Mouse (Mus musculus) hindbrain, postnatal 0 days (tissue): Measurements from ENCODE around the gene St6galnac1. TPM values are rescaled to one million over a fixed set of nuclear protein-coding genes. Genes with fewer than 3 reads are reported as not detected.

Experiments used
- ATAC-seq: fragments of 200-750 bp; cut with Nextera tagmentation; 2 replicates; pipeline ENCODE4 v1.8.0; 2017; ENCODE audit warnings: mild to moderate bottlenecking, moderate TSS enrichment, moderate library complexity
- DNase-seq: peaks from one replicate; pipeline ENCODE4 v3.0.0-alpha.2; 2015; ENCODE audit warnings: low spot score
- H3K27ac ChIP-seq: fragments of 300-500 bp; sonication (generic); 2 replicates; pipeline ENCODE4 v1.5.1; 2014; ENCODE audit warnings: mild to moderate bottlenecking
- H3K27me3 ChIP-seq: fragments of 300-500 bp; sonication (generic); 2 replicates; pipeline ENCODE4 v1.6.1; 2014; ENCODE audit warnings: low read length, mixed read lengths; ENCODE audit not compliant: insufficient read depth
- H3K36me3 ChIP-seq: fragments of 300-500 bp; sonication (generic); 2 replicates; pipeline ENCODE4 v1.6.1; 2014; ENCODE audit warnings: low read length, mixed read lengths; ENCODE audit not compliant: insufficient read depth
- H3K4me1 ChIP-seq: fragments of 300-500 bp; sonication (generic); 2 replicates; pipeline ENCODE4 v1.6.1; 2014; ENCODE audit warnings: antibody characterized with exemption, low read length, mixed read lengths; ENCODE audit not compliant: insufficient read depth
- H3K4me2 ChIP-seq: fragments of 300-500 bp; sonication (generic); 2 replicates; pipeline ENCODE4 v1.6.1; 2014; ENCODE audit warnings: low read depth, mild to moderate bottlenecking, low read length, moderate library complexity, mixed read lengths
- H3K4me3 ChIP-seq: fragments of 300-500 bp; sonication (generic); 2 replicates; pipeline ENCODE4 v1.5.1; 2014; ENCODE audit warnings: low read length
- H3K9ac ChIP-seq: fragments of 300-500 bp; sonication (generic); replicated peaks from 2 replicates; pipeline ENCODE4 v1.6.1; 2014; ENCODE audit warnings: mild to moderate bottlenecking, low read length, moderate library complexity, mixed read lengths
- H3K9me3 ChIP-seq: fragments of 300-500 bp; sonication (generic); 2 replicates; pipeline ENCODE4 v1.6.1; 2016; ENCODE audit warnings: low read length, mixed read lengths
- CTCF ChIP-seq: IDR thresholded peaks from 2 replicates; pipeline ENCODE4 v1.5.1; 2016; ENCODE audit warnings: antibody characterized with exemption, control low read depth, low read depth
- WGBS: fragments of 180-500 bp; shearing (Covaris S2); extraction: QIAGEN DNeasy Blood & Tissue Kit; methylation state at CpG from one replicate; pipeline ENCODE4 v1.1.7; 2014; 5-methylcytosine and 5-hydroxymethylcytosine counted together
- polyA plus RNA-seq: library from polyadenylated mRNA; unstranded; fragments of >200 nt; fragmentation: Nextera tagmentation; extraction: Ambion mirVana; gene quantifications from 2 replicates; pipeline ENCODE4 v1.2.1, GENCODE M21; 2015
- total RNA-seq: library from RNA; depleted of rRNA; stranded (reverse); fragments of >200 nt; gene quantifications from 2 replicates; pipeline ENCODE4 v1.2.3, GENCODE M21; 2014; rRNA removed

Gene St6galnac1
- total and polyA plus RNA-seq, 2 experiments from 2014 or later: not detected

DNA sequence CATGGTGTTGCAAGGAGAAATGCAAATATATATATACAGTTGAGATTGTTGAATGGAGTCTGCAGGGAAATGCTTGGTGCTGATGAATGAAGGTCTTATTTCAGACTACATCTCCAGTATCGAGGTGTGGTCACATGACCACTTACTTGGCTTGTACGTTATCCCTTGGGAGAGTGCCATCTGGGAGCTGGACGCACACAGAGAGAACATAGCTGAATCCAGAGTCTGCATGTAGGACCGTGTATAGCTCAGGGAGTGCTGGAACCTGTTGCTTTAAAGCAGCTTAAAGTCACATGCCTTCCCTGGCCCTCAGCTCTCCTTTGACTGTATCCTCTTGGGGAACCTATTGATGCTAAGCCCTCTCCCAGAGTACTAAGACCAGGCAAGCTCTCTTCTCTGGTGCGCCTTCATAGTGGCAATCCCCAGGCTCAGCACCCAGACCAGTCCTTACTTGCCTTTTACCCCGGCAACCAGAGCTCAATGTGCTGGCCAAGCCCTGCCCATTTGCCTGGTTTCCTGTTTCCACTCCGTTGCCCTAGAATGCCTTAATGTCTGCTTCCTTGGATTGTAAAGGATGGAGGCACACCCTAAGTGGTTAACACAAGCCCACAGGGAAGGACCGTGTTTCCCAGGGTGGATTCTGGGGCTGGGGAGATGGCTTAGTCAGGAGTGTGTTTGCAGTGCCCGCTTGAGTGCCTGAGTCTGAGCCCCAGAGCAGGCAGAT is 53.6 kb downstream of the St6galnac1 start:
- H3K9ac ChIP-seq: no peak overlapping the region
- H3K4me2 ChIP-seq: no peak overlapping the region
- peaks cover 3% of the 10 kb centered on the region; the same call in 1 of the 2 replicates for H3K9me3 ChIP-seq
- H3K4me1 ChIP-seq: no peaks in the 10 kb centered on the region
- DNase-seq: no peak
- H3K27me3 ChIP-seq: no peaks in the 10 kb centered on the region
- no peak overlapping the region for H3K27ac ChIP-seq
- H3K36me3 ChIP-seq: no peaks in the 10 kb centered on the region
- TF ChIP-seq CTCF: no peak
- WGBS: 48% methylated on average over 9 of the region's 9 CpGs
- H3K4me3 ChIP-seq: no peak overlapping the region
- no peak for ATAC-seq

DNA sequence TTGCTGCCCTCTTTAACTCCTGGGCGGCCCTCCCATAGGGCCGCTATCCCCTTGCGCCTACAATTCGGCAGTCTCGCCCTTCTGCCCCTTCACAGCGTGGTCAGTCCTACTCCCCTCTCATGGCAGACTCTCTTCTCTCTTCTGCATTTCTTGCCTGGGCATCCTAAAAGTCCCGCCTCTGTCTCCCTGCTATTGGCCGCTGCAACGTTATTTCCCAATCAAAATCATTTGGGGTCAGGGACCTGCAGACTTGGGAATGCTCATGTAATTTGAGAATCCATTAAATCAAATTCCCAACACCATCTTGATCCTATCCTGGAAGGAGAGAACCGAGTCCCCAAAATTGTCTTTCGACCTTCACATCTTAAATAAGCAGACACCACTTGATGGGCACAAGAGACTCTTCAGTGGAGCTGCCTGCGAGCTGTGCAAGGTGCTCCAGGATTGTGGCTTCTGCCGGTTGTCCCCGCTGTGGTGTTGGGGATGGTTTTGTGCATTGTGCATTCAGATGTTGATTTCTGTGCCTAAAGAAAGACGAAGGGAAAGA is 54.9 kb downstream of the St6galnac1 start:
- no peaks in the 10 kb centered on the region for H3K4me1 ChIP-seq
- H3K36me3 ChIP-seq: no peaks in the 10 kb centered on the region
- no peak overlapping the region for H3K9ac ChIP-seq
- H3K9me3 ChIP-seq: peaks cover 3% of the 10 kb centered on the region; the same call in 1 of the 2 replicates
- H3K27ac ChIP-seq: no peak overlapping the region
- DNase-seq (no peak), ATAC-seq (no peak)
- TF ChIP-seq CTCF: no peak
- no peak overlapping the region for H3K4me3 ChIP-seq
- H3K27me3 ChIP-seq: no peaks in the 10 kb centered on the region
- 91% methylated on average over 15 of the region's 15 CpGs for WGBS
- H3K4me2 ChIP-seq: no peak overlapping the region

Other genes starting within 250 kb of the St6galnac1 start
- gene Sphk1, start 244.6 kb downstream of the St6galnac1 start, total RNA-seq: 25.5 and 29.7 TPM in 2 replicates
- gene Sphk1, start 244.6 kb downstream of the St6galnac1 start, polyA plus RNA-seq: 17.9 and 20.4 TPM in 2 replicates
- 101 and 112 TPM in 2 replicates for gene Ube2o, start 194.1 kb downstream of the St6galnac1 start, total RNA-seq
- 31.3 and 31.9 TPM in 2 replicates for gene Ube2o, start 194.1 kb downstream of the St6galnac1 start, polyA plus RNA-seq
- 0.68 TPM in 1 of 2 replicates, not detected in the other for gene Aanat, start 189.1 kb downstream of the St6galnac1 start, total RNA-seq
- 0.46 and 0.81 TPM in 2 replicates for gene Aanat, start 189.1 kb downstream of the St6galnac1 start, polyA plus RNA-seq
- gene Rhbdf2, start 148.5 kb downstream of the St6galnac1 start, total RNA-seq: 3.8 and 4.0 TPM in 2 replicates
- 1.1 and 1.6 TPM in 2 replicates for gene Rhbdf2, start 148.5 kb downstream of the St6galnac1 start, polyA plus RNA-seq
- 1.2 and 1.3 TPM in 2 replicates for gene Prcd, start 122.0 kb downstream of the St6galnac1 start, total RNA-seq
- gene Prcd, start 122.0 kb downstream of the St6galnac1 start, polyA plus RNA-seq: 5.3 and 6.4 TPM in 2 replicates
- 48.4 and 54.7 TPM in 2 replicates for gene Cygb, start 121.2 kb downstream of the St6galnac1 start, total RNA-seq
- 46.0 and 48.1 TPM in 2 replicates for gene Cygb, start 121.2 kb downstream of the St6galnac1 start, polyA plus RNA-seq
- 36.6 and 38.3 TPM in 2 replicates for gene Mxra7, start 52.5 kb upstream of the St6galnac1 start, total RNA-seq
- 41.9 and 50.2 TPM in 2 replicates for gene Mxra7, start 52.5 kb upstream of the St6galnac1 start, polyA plus RNA-seq
- 30.1 and 43.2 TPM in 2 replicates for gene Mettl23, start 67.8 kb upstream of the St6galnac1 start, total RNA-seq
- 50.8 and 54.4 TPM in 2 replicates for gene Mettl23, start 67.8 kb upstream of the St6galnac1 start, polyA plus RNA-seq
- gene Jmjd6, start 67.9 kb upstream of the St6galnac1 start, total RNA-seq: 31.9 and 37.5 TPM in 2 replicates
- 48.1 and 48.6 TPM in 2 replicates for gene Jmjd6, start 67.9 kb upstream of the St6galnac1 start, polyA plus RNA-seq
- 38.7 and 45.6 TPM in 2 replicates for gene Mfsd11, start 76.9 kb upstream of the St6galnac1 start, total RNA-seq
- 56.8 and 62.8 TPM in 2 replicates for gene Mfsd11, start 76.9 kb upstream of the St6galnac1 start, polyA plus RNA-seq
- gene Srsf2, start 77.6 kb upstream of the St6galnac1 start, total RNA-seq: 228 and 253 TPM in 2 replicates
- gene Srsf2, start 77.6 kb upstream of the St6galnac1 start, polyA plus RNA-seq: 454 and 491 TPM in 2 replicates
- gene Mgat5b, start 143.4 kb upstream of the St6galnac1 start, total RNA-seq: 125 and 133 TPM in 2 replicates
- 22.2 and 25.0 TPM in 2 replicates for gene Mgat5b, start 143.4 kb upstream of the St6galnac1 start, polyA plus RNA-seq